Mouse (Mus musculus): Measurements from ENCODE around the gene Thada. TPM values are rescaled to one million over a fixed set of nuclear protein-coding genes. Genes with fewer than 3 reads are reported as not detected.

The Thada gene
- polyA plus RNA-seq, 1 experiment from 2014 or later = 7.9 TPM

GRCm38 (mm10) chr17:84182311-84183271 is 283.4 kb downstream of the Thada start:
- peaks cover 44% of the 10 kb centered on the region for H3K4me1 ChIP-seq
- no peaks in the 10 kb centered on the region for H3K9me3 ChIP-seq (replicated peaks)
- no peaks in the 10 kb centered on the region for H3K27me3 ChIP-seq
- 0 out of 2 replicates have a peak overlapping the region, but pooled peaks have one; percentile 21 for H3K9ac ChIP-seq
- H3K4me3 ChIP-seq (replicated peaks) = peak overlapping the region; percentile 38
- whole genome bisulfite sequencing = 12% methylated on average over 16 of the region's 16 CpGs
- H3K36me3 ChIP-seq = no peaks in the 10 kb centered on the region
- ATAC-seq (ENCODE audit: insufficient number of reproducible peaks, low FRiP score, low TSS enrichment, low read depth) = peak; percentile 22; the same call in 1 of the 2 replicates
- H3K27ac ChIP-seq (replicated peaks) = peak overlapping the region; percentile 88
- peak overlapping the region; percentile 56 for H3K4me2 ChIP-seq (replicated peaks)

DNA sequence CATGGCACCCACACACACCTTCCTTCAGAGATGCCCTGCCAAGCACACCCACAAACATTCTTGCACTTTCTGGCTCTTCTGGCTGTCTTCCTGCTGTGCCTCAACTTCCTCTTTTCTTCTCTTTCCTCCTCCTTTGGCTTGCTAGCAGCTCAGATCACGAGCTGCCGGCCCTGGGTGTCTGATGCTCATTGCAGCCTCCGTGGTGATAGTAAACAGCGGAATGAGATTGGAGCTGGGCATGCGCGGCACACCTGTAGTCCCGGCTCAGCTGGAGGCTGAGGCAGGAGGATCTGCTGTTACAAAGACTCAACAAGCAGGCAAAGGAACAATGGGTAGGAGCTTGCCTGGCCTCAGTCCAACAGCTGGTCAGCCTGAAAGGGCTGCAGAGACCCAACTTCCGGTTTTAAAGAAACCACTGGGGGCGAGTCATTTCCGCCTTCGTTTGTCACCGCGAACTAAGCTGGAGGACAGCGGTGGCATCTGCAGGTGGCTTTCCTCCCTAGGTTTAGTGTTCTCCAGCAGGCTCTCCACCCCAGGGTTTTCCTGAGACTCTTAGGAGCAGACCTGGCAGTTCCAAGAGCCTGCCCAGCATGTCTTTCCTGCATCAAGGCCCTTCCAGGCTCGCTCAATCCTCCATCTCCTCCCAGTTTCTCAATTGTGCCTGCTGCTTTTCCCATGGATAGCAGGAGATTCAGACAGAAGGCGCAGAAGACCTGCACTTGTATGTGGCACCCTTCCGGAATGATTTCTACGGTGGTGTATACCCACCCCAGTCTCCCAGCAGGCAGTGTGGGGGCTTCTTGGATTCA is 284.3 kb downstream of the Thada start:
- Histone ChIP-seq H3K4me3 (replicated peaks) (0 out of 2 replicates have a peak overlapping the region, but pooled peaks have one; percentile 38), H3K9me3 (replicated peaks) (no peaks in the 10 kb centered on the region), H3K36me3 (no peaks in the 10 kb centered on the region), H3K4me2 (replicated peaks) (peak overlapping the region; percentile 56; the same call in 1 of the 2 replicates), H3K4me1 (peaks cover 48% of the 10 kb centered on the region), H3K27ac (replicated peaks) (peak overlapping the region; percentile 88), H3K9ac (no peak overlapping the region), H3K27me3 (no peaks in the 10 kb centered on the region)
- no peak for ATAC-seq (ENCODE audit: insufficient number of reproducible peaks, low FRiP score, low TSS enrichment, low read depth)
- WGBS = 59% methylated on average over 18 of the region's 18 CpGs

- 28% methylated on average over 11 of the region's 11 CpGs for WGBS
- peak; percentile 58; the same call in 1 of the 2 replicates for ATAC-seq (ENCODE audit: insufficient number of reproducible peaks, low FRiP score, low TSS enrichment, low read depth)
- Histone ChIP-seq H3K9ac (no peak overlapping the region), H3K4me1 (peaks cover 48% of the 10 kb centered on the region), H3K27me3 (no peaks in the 10 kb centered on the region), H3K27ac (replicated peaks) (peak overlapping the region; percentile 88), H3K9me3 (replicated peaks) (no peaks in the 10 kb centered on the region), H3K4me3 (replicated peaks) (no peak overlapping the region), H3K4me2 (replicated peaks) (0 out of 2 replicates have a peak overlapping the region, but pooled peaks have one; percentile 6), H3K36me3 (no peaks in the 10 kb centered on the region)
These were observed 285.1 kb downstream of the Thada start for GRCm38 (mm10) chr17:84180715-84181501.

DNA sequence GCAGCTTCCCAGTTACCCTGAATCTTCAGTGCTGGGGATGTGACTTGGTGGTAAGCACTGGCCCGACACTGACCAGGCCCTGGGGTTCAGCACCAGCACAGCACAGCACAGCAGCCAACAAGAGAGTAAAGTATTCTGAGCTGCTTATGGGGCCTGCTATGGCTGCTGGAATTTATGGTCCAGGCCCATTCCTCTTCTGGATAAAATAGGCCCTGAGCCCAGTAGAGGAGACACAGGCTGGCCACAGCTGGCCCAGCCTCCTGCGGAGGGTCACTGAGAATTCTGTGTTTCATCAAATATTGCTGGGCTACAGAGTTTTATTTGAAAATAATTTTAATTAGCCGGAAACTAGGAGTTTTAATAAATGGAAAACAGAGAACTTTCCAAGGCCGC is 286.0 kb downstream of the Thada start:
- 0 out of 2 replicates have a peak, but pooled peaks cover 4% of the 10 kb centered on the region for H3K9me3 ChIP-seq (replicated peaks)
- no peak overlapping the region for H3K9ac ChIP-seq
- H3K27ac ChIP-seq (replicated peaks) = peak overlapping the region; percentile 88
- no peaks in the 10 kb centered on the region for H3K27me3 ChIP-seq
- H3K4me2 ChIP-seq (replicated peaks) = no peak overlapping the region
- H3K4me3 ChIP-seq (replicated peaks) = no peak overlapping the region
- ATAC-seq (ENCODE audit: insufficient number of reproducible peaks, low FRiP score, low TSS enrichment, low read depth) = no peak
- 54% methylated on average over 4 of the region's 4 CpGs for WGBS
- H3K4me1 ChIP-seq = peaks cover 48% of the 10 kb centered on the region
- no peaks in the 10 kb centered on the region for H3K36me3 ChIP-seq

DNA sequence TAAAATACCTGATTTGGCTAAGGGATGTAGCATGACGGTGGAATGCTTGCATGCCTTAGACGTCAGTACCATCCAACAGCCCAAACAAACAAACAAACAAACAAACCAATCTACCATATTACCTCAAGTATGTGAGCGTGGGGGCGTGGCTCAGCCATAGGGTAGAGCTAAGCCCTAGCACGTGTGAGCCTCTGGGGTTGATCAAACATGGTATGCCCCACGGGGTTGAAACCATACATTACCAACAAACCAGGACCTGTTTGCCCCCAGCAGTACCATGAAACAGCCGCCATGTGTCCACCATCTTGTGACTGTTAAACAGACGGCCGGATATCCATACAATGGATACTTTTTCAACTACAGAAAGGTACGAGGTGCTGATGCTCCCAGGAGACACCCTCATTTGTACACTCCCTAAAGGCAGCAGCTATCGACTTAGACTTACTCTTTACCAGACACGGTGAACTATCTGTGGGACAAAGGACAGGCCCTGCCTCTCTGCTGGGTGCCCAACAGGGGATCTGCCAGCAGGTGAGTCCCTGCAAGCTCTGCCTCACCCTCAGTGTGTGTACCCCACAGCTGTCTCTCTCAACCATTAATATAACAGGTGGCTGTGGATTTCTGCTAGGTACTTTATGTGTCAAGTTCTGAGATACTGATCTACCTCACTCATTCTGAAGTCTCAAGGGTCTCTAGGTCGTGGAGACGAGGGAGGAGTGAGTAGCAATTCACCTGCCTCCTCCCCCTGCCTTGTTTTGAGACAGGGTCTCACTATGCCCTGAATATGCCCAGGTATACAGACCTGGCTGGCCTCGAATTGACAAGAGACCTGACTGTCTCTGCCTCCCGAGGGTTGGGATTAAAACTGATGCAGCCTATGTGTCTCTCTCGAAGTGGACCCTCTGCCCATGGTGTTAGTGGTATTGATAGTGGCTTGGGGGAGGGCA is 286.7 kb downstream of the Thada start:
- Histone ChIP-seq H3K4me1 (peaks cover 48% of the 10 kb centered on the region), H3K9me3 (replicated peaks) (0 out of 2 replicates have a peak, but pooled peaks cover 4% of the 10 kb centered on the region), H3K27me3 (no peaks in the 10 kb centered on the region), H3K4me3 (replicated peaks) (no peak overlapping the region), H3K9ac (no peak overlapping the region), H3K36me3 (no peaks in the 10 kb centered on the region), H3K27ac (replicated peaks) (peak overlapping the region; percentile 88), H3K4me2 (replicated peaks) (no peak overlapping the region)
- WGBS = 80% methylated on average over 17 of the region's 17 CpGs
- ATAC-seq (ENCODE audit: insufficient number of reproducible peaks, low FRiP score, low TSS enrichment, low read depth) = no peak

GRCm38 (mm10) chr17:84177481-84177880 is 288.5 kb downstream of the Thada start:
- Histone ChIP-seq H3K36me3 (no peaks in the 10 kb centered on the region), H3K9ac (no peak overlapping the region), H3K27me3 (no peaks in the 10 kb centered on the region), H3K4me1 (peaks cover 37% of the 10 kb centered on the region), H3K4me2 (replicated peaks) (no peak overlapping the region), H3K27ac (replicated peaks) (no peak overlapping the region), H3K9me3 (replicated peaks) (0 out of 2 replicates have a peak, but pooled peaks cover 4% of the 10 kb centered on the region), H3K4me3 (replicated peaks) (no peak overlapping the region)
- WGBS = 44% methylated on average over 8 of the region's 8 CpGs
- ATAC-seq (ENCODE audit: insufficient number of reproducible peaks, low FRiP score, low TSS enrichment, low read depth) = no peak

DNA sequence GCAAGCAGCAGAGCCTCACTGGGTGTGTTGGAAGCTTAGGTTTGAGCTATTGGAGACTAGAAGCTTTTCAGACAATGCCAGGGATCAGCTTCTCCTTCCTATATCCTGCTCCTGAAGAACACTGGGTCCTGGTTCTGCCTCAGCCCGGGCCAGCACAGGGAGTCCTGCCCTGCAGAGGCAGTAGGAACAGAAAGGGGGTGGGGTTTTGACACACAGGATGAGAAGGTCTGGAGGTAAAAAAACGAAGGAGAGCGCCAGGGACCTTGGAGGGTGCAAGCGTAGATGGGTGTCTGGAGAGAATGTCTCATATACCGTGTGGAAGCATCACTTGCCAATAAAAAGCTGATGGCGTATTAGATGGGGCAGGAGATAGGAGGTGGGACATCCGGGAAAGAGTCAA is 289.6 kb downstream of the Thada start:
- 0 out of 2 replicates have a peak, but pooled peaks cover 4% of the 10 kb centered on the region for H3K9me3 ChIP-seq (replicated peaks)
- WGBS = 88% methylated on average over 7 of the region's 7 CpGs
- H3K36me3 ChIP-seq = no peaks in the 10 kb centered on the region
- H3K4me1 ChIP-seq = peaks cover 26% of the 10 kb centered on the region
- no peaks in the 10 kb centered on the region for H3K27me3 ChIP-seq
- no peak overlapping the region for H3K4me3 ChIP-seq (replicated peaks)
- no peak for ATAC-seq (ENCODE audit: insufficient number of reproducible peaks, low FRiP score, low TSS enrichment, low read depth)
- no peak overlapping the region for H3K4me2 ChIP-seq (replicated peaks)
- no peak overlapping the region for H3K27ac ChIP-seq (replicated peaks)
- no peak overlapping the region for H3K9ac ChIP-seq

- H3K9ac ChIP-seq = no peak overlapping the region
- H3K27ac ChIP-seq (replicated peaks) = no peak overlapping the region
- no peak overlapping the region for H3K4me3 ChIP-seq (replicated peaks)
- H3K27me3 ChIP-seq = no peaks in the 10 kb centered on the region
- 0 out of 2 replicates have a peak, but pooled peaks cover 4% of the 10 kb centered on the region for H3K9me3 ChIP-seq (replicated peaks)
- H3K36me3 ChIP-seq = no peaks in the 10 kb centered on the region
- no peak for ATAC-seq (ENCODE audit: insufficient number of reproducible peaks, low FRiP score, low TSS enrichment, low read depth)
- H3K4me2 ChIP-seq (replicated peaks) = no peak overlapping the region
- peaks cover 14% of the 10 kb centered on the region for H3K4me1 ChIP-seq
- WGBS = 99% methylated on average over 17 of the region's 17 CpGs
These were observed 290.8 kb downstream of the Thada start for GRCm38 (mm10) chr17:84175196-84175595.

DNA sequence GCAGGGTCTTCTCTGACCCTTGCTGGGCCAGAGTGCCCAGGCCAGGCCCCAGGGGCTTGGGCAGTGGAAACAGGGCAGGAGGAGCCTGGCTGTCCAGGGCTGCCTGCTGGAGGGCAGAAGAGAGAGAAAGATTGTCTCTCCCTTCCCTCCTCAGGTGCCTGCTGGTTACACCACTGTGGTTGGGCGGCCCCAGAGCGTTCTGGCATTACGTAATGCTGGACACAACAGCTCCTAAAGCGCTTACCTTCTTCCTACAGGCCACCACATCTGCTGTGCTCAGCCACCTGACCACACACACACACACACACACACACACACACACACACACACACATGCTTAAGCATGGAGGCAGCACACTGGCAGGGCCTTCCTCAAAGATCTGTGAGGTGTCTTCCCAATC is 298.6 kb downstream of the Thada start:
- H3K36me3 ChIP-seq = no peaks in the 10 kb centered on the region
- H3K9ac ChIP-seq = no peak overlapping the region
- 88% methylated on average over 4 of the region's 4 CpGs for WGBS
- no peaks in the 10 kb centered on the region for H3K9me3 ChIP-seq (replicated peaks)
- no peak for ATAC-seq (ENCODE audit: insufficient number of reproducible peaks, low FRiP score, low TSS enrichment, low read depth)
- no peak overlapping the region for H3K27ac ChIP-seq (replicated peaks)
- H3K27me3 ChIP-seq = no peaks in the 10 kb centered on the region
- H3K4me1 ChIP-seq = peaks cover 16% of the 10 kb centered on the region; the same call in 1 of the 2 replicates
- H3K4me2 ChIP-seq (replicated peaks) = no peak overlapping the region
- no peak overlapping the region for H3K4me3 ChIP-seq (replicated peaks)
